Mouse (Mus musculus) ES-Bruce4 (cell line): ENCODE data around the gene Mrpl51.

Source experiments
- CTCF ChIP-seq: IDR thresholded peaks from one replicate; pipeline ENCODE4 v1.8.1; 2011; ENCODE audit warnings: low read depth, low read length
- EP300 ChIP-seq: IDR thresholded peaks from 2 replicates; pipeline ENCODE4 v1.6.1; 2011; ENCODE audit warnings: low read depth, low read length; ENCODE audit not compliant: insufficient read depth
- POLR2A ChIP-seq: IDR thresholded peaks from one replicate; pipeline ENCODE4 v1.8.1; 2011; ENCODE audit warnings: low read length; ENCODE audit not compliant: insufficient read depth

- TF ChIP-seq POLR2A (no peak), CTCF (no peak), EP300 (no peak)
Observed at GRCm38 (mm10) chr6:125238396-125238795, 46.8 kb downstream of the Mrpl51 start.
